Mouse (Mus musculus) MEL (cell line): ENCODE data around the gene Trem1. TPM values are rescaled to one million over a fixed set of nuclear protein-coding genes. Genes with fewer than 3 reads are reported as not detected.

Source experiments
- DNase-seq: peaks from one replicate; pipeline ENCODE4 v3.0.0; 2011; ENCODE audit warnings: low read depth, low spot score
- H3K27ac ChIP-seq: 2 replicates; pipeline ENCODE4 v1.5.1; 2012; ENCODE audit warnings: low read depth, mild to moderate bottlenecking, control low read depth, low read length, moderate library complexity; ENCODE audit not compliant: control insufficient read depth
- H3K27me3 ChIP-seq, 2 experiments: fragments of 150-350 bp in 1 of 2; sonication (generic) in 1 of 2; 2 replicates each; pipeline ENCODE4 v1.6.1; 2012; ENCODE audit warnings: low read length in 2 of 2, mild to moderate bottlenecking in 2 of 2, improper control_type of control experiment in 1 of 2, moderate library complexity in 1 of 2; ENCODE audit not compliant: insufficient read depth in 2 of 2, control insufficient read depth in 1 of 2
- H3K36me3 ChIP-seq, 2 experiments: 2 replicates each; pipeline ENCODE4 v1.6.1; 2012 to 2014; ENCODE audit warnings: low read length in 2 of 2, improper control_type of control experiment in 1 of 2, inconsistent platforms in 1 of 2, mild to moderate bottlenecking in 1 of 2; ENCODE audit not compliant: insufficient read depth in 2 of 2, control insufficient read depth in 1 of 2
- H3K4me1 ChIP-seq, 2 experiments: fragments of 150-350 bp in 1 of 2; sonication (generic) in 1 of 2; 2 replicates each; pipeline ENCODE4 v1.6.1; 2012; ENCODE audit warnings: low read length in 2 of 2, improper control_type of control experiment in 1 of 2, mild to moderate bottlenecking in 1 of 2; ENCODE audit not compliant: insufficient read depth in 2 of 2, control insufficient read depth in 1 of 2
- H3K4me3 ChIP-seq, 2 experiments: fragments of 150-350 bp in 1 of 2; sonication (generic) in 1 of 2; 2 replicates each; pipeline ENCODE4 v1.5.1; 2012; ENCODE audit warnings: low read depth in 2 of 2, low read length in 2 of 2, mild to moderate bottlenecking in 2 of 2, moderate library complexity in 2 of 2, control low read depth in 1 of 2, improper control_type of control experiment in 1 of 2; ENCODE audit not compliant: control insufficient read depth in 1 of 2, insufficient read depth in 1 of 2
- H3K79me2 ChIP-seq: 2 replicates; pipeline ENCODE4 v1.6.1; 2012; ENCODE audit warnings: mild to moderate bottlenecking, low read length, moderate library complexity; ENCODE audit not compliant: control insufficient read depth, poor library complexity, insufficient read depth
- H3K9ac ChIP-seq: 2 replicates; pipeline ENCODE4 v1.6.1; 2012; ENCODE audit warnings: low read depth, mild to moderate bottlenecking, control low read depth, low read length, moderate library complexity; ENCODE audit not compliant: control insufficient read depth, poor library complexity, severe bottlenecking
- H3K9me3 ChIP-seq: fragments of 150-350 bp; sonication (generic); replicated peaks from 2 replicates; pipeline ENCODE4 v1.6.1; 2012; ENCODE audit warnings: mild to moderate bottlenecking, low read length, improper control_type of control experiment, moderate library complexity; ENCODE audit not compliant: insufficient read depth
- ELF1 ChIP-seq: IDR thresholded peaks from 2 replicates; pipeline ENCODE4 v1.6.1; 2014; ENCODE audit warnings: low read depth, mild to moderate bottlenecking, inconsistent platforms, low read length, improper control_type of control experiment, moderate library complexity
- EP300 ChIP-seq, 2 experiments: IDR thresholded peaks; 2 replicates each; pipeline ENCODE4 v1.6.1; 2011; ENCODE audit warnings: improper control_type of control experiment in 2 of 2, low read length in 2 of 2, low read depth in 1 of 2, mild to moderate bottlenecking in 1 of 2
- ETS1 ChIP-seq: IDR thresholded peaks from 2 replicates; pipeline ENCODE4 v1.6.1; 2012; ENCODE audit warnings: low read depth, mild to moderate bottlenecking, inconsistent platforms, low read length, improper control_type of control experiment, moderate library complexity
- GABPA ChIP-seq: IDR thresholded peaks from 2 replicates; pipeline ENCODE4 v1.6.1; 2012; ENCODE audit warnings: low read depth, mild to moderate bottlenecking, inconsistent platforms, low read length, improper control_type of control experiment, moderate library complexity
- GATA1 ChIP-seq: IDR thresholded peaks from 2 replicates; pipeline ENCODE4 v1.6.1; 2011; ENCODE audit warnings: low read depth, low read length, improper control_type of control experiment
- JUND ChIP-seq: IDR thresholded peaks from 2 replicates; pipeline ENCODE4 v1.6.1; 2011; ENCODE audit warnings: low read depth, mild to moderate bottlenecking, improper control_type of control experiment, low read length
- MEF2A ChIP-seq: IDR thresholded peaks from 2 replicates; pipeline ENCODE4 v1.6.1; 2014; ENCODE audit warnings: low read depth, mild to moderate bottlenecking, inconsistent platforms, low read length, improper control_type of control experiment; ENCODE audit not compliant: poor library complexity, insufficient replicate concordance, severe bottlenecking; ENCODE audit errors: extremely low read depth
- MXI1 ChIP-seq: IDR thresholded peaks from 2 replicates; pipeline ENCODE4 v1.6.1; 2011; ENCODE audit warnings: mild to moderate bottlenecking, low read depth, low read length, improper control_type of control experiment
- MYB ChIP-seq: IDR thresholded peaks from 2 replicates; pipeline ENCODE4 v1.6.1; 2011; ENCODE audit warnings: mild to moderate bottlenecking, low read depth, low read length, improper control_type of control experiment
- NELFE ChIP-seq: IDR thresholded peaks from 2 replicates; pipeline ENCODE4 v1.6.1; 2011; ENCODE audit warnings: low read depth, low read length, improper control_type of control experiment
- NRF1 ChIP-seq: IDR thresholded peaks from 2 replicates; pipeline ENCODE4 v1.6.1; 2014; ENCODE audit warnings: low read depth, mild to moderate bottlenecking, inconsistent platforms, low read length, improper control_type of control experiment, moderate library complexity; ENCODE audit not compliant: poor library complexity, insufficient read depth, severe bottlenecking
- RAD21 ChIP-seq: IDR thresholded peaks from 2 replicates; pipeline ENCODE4 v1.6.1; 2011; ENCODE audit warnings: mild to moderate bottlenecking, low read depth, low read length, improper control_type of control experiment
- RCOR1 ChIP-seq: IDR thresholded peaks from 2 replicates; pipeline ENCODE4 v1.6.1; 2012; ENCODE audit warnings: low read depth, mild to moderate bottlenecking, inconsistent platforms, low read length, improper control_type of control experiment
- UBTF ChIP-seq: IDR thresholded peaks from 2 replicates; pipeline ENCODE4 v1.6.1; 2012; ENCODE audit warnings: low read depth, mild to moderate bottlenecking, inconsistent platforms, low read length, improper control_type of control experiment, moderate library complexity, borderline replicate concordance; ENCODE audit not compliant: insufficient read depth
- USF1 ChIP-seq: IDR thresholded peaks from 2 replicates; pipeline ENCODE4 v1.6.1; 2014; ENCODE audit warnings: low read depth, mild to moderate bottlenecking, inconsistent platforms, low read length, improper control_type of control experiment, moderate library complexity
- polyA plus RNA-seq, 2 experiments: library from polyadenylated mRNA; stranded (reverse) in 1 of 2; unstranded in 1 of 2; fragments of >175 nt in 1 of 2; fragments of >200 nt in 1 of 2; gene quantifications; 2 replicates each; pipeline versions ENCODE4 v1.2.1 to v1.2.4; 2012; ENCODE audit warnings: low replicate concordance in 2 of 2, low read depth in 1 of 2; ENCODE audit not compliant: insufficient read length in 2 of 2, insufficient read depth in 1 of 2, missing spikeins in 1 of 2
- total RNA-seq: library from RNA; depleted of rRNA; stranded (reverse); fragments of 300-350 nt; gene quantifications from 2 replicates; pipeline ENCODE4 v1.2.3, GENCODE M21; 2012; rRNA removed

The Trem1 gene
- not detected in 2 replicates for total RNA-seq
- polyA plus RNA-seq: under 1 TPM in 1 of 2 experiments, not detected in 1; 0.06 TPM

GRCm38 (mm10) chr17:48232518-48232917 is at the start of gene Trem1:
TSS of gene Trem1 (plus strand) at chr17:48232768.
- no peak within 1 kb of the TSS for H3K4me3 ChIP-seq
- H3K4me1 ChIP-seq: no peaks in the 10 kb centered on the region
- H3K36me3 ChIP-seq: no peaks in the 10 kb centered on the region
- no peak within 1 kb of the TSS for H3K27ac ChIP-seq
- H3K9ac ChIP-seq: no peak within 1 kb of the TSS
- no peak for DNase-seq
- TF ChIP-seq GATA1 (no peak), MXI1 (no peak), EP300 (IDR thresholded peaks at IDR 0.05; ENCODE audit: low read depth in 1 of 2, low read length in 2 of 2) (no peak), MEF2A (no peak), ELF1 (no peak), NELFE (no peak), USF1 (no peak), MYB (no peak), UBTF (no peak), RAD21 (no peak)
- H3K79me2 ChIP-seq: no peaks in the 10 kb centered on the region
- H3K27me3 ChIP-seq: peaks cover 0 to 6% of the 10 kb centered on the region in 2 experiments; a peak in 2 of 4 replicates
- H3K9me3 ChIP-seq: no peaks in the 10 kb centered on the region

DNA sequence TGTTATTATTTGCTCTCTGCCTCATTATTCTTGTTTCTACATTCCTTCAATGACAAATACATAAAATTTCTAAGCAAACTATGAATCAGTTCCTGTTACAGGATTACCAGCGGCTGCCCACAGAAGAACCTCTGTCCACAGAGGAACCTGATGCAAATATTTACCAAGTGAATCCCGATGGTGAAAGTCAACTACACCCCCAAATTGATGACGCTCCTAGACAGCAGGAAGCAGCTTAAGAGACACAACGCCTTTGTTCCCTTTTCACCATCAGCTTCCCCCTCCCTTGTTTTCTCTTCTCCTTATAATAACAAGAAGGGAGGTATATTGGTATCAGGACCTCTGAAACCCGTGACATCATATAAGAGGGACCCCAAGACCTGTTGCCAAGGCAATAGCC is 47.3 kb upstream of the Trem1 start:
- Histone ChIP-seq H3K79me2 (no peaks in the 10 kb centered on the region), H3K36me3 (no peaks in the 10 kb centered on the region), H3K4me3 (no peak overlapping the region), H3K27me3 (no peaks in the 10 kb centered on the region; a peak in 1 of 4 replicates), H3K9ac (no peak overlapping the region), H3K9me3 (no peaks in the 10 kb centered on the region), H3K4me1 (no peaks in the 10 kb centered on the region), H3K27ac (no peak overlapping the region)
- no peak for DNase-seq
- TF ChIP-seq EP300 (IDR thresholded peaks at IDR 0.05; ENCODE audit: low read depth in 1 of 2, low read length in 2 of 2) (no peak), NELFE (no peak), RAD21 (no peak), ETS1 (no peak)

DNA sequence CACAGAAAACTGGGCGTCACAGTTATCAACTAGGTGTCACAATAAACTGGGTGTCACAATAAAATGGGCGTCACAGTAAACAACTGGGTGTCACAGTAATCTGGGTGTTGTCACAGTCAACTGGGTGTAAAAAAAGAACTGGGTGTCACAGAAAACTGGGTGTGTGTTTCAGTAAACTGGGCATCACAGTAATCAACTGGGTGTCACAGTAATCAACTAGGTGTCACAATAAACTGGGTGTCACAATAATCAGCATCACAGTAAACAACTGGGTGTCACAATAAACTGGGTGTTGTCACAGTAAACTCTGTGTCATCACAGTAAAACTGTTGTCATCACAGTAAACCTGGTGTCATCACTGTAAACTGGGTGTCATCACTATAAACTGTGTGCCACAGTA is 40.2 kb upstream of the Trem1 start:
- Histone ChIP-seq H3K79me2 (no peaks in the 10 kb centered on the region), H3K9me3 (no peaks in the 10 kb centered on the region), H3K36me3 (no peaks in the 10 kb centered on the region), H3K27me3 (no peaks in the 10 kb centered on the region), H3K27ac (no peak overlapping the region), H3K9ac (no peak overlapping the region), H3K4me3 (no peak overlapping the region), H3K4me1 (no peaks in the 10 kb centered on the region)
- TF ChIP-seq GABPA (no peak), RCOR1 (no peak), NRF1 (no peak), JUND (no peak)
- DNase-seq: no peak
